Mouse (Mus musculus): ENCODE data around the gene 1810030O07Rik. TPM values are rescaled to one million over a fixed set of nuclear protein-coding genes. Genes with fewer than 3 reads are reported as not detected.

The 1810030O07Rik gene
- polyA plus RNA-seq (2012; ENCODE audit: insufficient read depth, low replicate concordance) = 1.2 TPM in 1 of 2 replicates, not detected in the other

DNA sequence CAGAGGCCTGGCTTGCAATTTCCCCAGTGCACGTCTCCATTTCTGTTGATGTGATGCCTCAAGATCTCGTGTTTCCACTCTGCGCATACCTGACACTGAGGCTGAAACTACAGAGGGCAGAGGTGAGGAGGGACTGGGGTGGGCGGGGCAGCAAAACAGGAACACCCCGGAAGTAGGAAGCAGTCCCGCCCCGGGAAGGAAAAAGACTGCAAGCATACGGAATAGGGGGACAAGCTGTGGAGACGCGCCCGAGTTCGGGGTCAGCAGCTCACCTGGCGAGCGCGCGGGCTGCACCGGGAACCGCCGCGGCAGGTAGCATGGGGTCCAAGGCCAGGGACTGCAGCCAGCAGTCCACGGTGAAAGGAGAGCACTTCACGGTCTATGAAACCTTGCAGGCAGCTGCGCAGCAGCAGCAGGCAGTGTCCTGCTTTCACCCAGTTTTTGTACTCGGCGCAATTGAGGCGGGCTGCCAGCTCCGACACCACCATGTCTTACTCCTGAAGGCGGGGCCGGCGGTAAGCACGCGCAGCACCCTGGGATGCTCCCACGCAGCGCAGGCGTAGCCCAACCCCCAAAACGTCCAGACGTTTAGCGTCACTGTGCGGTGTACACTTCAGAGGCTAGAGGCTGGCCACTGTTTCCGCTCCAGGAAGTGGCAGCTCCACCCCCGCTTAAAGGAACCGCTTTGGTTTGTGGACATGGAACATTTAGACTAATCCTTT lies at the start of gene 1810030O07Rik:
TSS of gene 1810030O07Rik (minus strand) at position 615 of the 722 bp plus-strand sequence.
- peaks cover 16% of the 10 kb centered on the region; the same call in 1 of the 2 replicates for H3K4me1 ChIP-seq
- H3K9me3 ChIP-seq = no peaks in the 10 kb centered on the region
- H3K4me3 ChIP-seq (replicated peaks) = peak within 1 kb of the TSS; percentile 96
- H3K36me3 ChIP-seq (replicated peaks; ENCODE audit: low read length) = peaks cover 31% of the 10 kb centered on the region
- TF ChIP-seq FLI1 (IDR thresholded peaks at IDR 0.05; ENCODE audit: low read length) (no peak), GATA1 (IDR thresholded peaks at IDR 0.05; ENCODE audit: borderline replicate concordance, low read length) (no peak)
- H3K27me3 ChIP-seq (replicated peaks) = peaks cover 8% of the 10 kb centered on the region

DNA sequence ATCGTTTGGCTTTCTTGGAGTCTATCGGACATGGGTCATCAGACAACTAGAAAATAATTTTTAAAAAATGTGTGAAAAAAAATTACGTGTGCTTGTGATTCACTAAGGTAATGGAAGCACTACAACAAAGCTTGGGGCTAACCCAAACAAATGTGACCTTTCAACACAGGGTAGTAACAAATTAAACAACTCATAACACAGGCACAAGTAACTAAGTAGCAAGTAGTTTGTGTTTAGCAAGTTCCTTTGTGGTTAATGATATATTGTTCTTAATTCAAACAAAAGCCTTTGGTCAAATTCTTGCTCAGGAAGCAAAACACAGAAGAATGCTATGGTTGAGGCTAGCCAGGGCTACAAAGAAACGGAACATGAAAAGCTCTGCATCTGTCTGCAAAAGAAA lies 42.6 kb upstream of the 1810030O07Rik start:
- H3K9me3 ChIP-seq = no peaks in the 10 kb centered on the region
- TF ChIP-seq FLI1 (IDR thresholded peaks at IDR 0.05; ENCODE audit: low read length) (no peak), GATA1 (IDR thresholded peaks at IDR 0.05; ENCODE audit: borderline replicate concordance, low read length) (no peak)
- peaks cover 69% of the 10 kb centered on the region for H3K36me3 ChIP-seq (replicated peaks; ENCODE audit: low read length)
- no peak overlapping the region for H3K4me3 ChIP-seq (replicated peaks)
- H3K4me1 ChIP-seq = no peaks in the 10 kb centered on the region
- peaks cover 1% of the 10 kb centered on the region for H3K27me3 ChIP-seq (replicated peaks)

DNA sequence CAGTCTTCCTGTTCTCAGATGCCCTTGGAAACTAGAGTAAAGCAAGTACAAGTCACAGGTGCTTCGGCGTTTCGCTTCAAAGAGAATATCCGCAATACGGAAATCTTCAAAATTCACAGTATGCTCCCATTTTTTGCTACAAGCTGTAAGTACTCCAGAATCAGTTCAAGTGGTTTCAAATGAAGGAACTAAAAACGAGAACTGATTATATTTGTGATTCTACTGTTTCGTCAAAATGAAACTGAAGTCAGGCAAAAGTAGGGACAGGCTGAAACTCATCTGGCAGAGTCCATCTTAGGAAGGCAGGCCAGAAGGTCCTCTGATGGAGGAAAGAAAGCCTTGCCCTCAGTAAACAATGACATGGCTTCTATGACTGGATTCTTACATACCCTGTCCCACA lies 40.3 kb upstream of the 1810030O07Rik start:
- TF ChIP-seq FLI1 (IDR thresholded peaks at IDR 0.05; ENCODE audit: low read length) = no peak
- no peak for TF ChIP-seq GATA1 (IDR thresholded peaks at IDR 0.05; ENCODE audit: borderline replicate concordance, low read length)
- Histone ChIP-seq H3K4me1 (no peaks in the 10 kb centered on the region), H3K27me3 (replicated peaks) (peaks cover 1% of the 10 kb centered on the region), H3K9me3 (no peaks in the 10 kb centered on the region), H3K36me3 (replicated peaks; ENCODE audit: low read length) (peaks cover 65% of the 10 kb centered on the region), H3K4me3 (replicated peaks) (no peak overlapping the region)

DNA sequence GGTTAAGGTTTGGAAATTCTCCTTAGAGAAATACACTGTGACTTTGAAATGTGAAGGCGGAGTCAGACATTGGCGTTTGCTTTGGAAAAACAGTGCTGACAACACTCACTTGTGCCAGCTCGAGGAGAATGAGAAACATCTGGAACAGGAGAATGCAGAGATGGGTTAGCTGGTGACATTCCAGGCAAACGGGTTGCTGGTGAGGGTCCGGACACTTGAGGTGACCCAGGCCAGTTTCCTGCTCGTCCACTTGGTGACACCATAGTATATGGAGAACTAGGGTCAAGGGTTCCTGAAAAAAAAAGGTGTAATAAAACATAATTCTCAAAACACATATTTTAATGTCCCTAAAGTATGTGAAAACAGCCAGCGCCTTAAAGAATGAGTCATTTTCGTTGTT lies 13.4 kb upstream of the 1810030O07Rik start:
- Histone ChIP-seq H3K36me3 (replicated peaks; ENCODE audit: low read length) (peaks cover 58% of the 10 kb centered on the region), H3K4me1 (no peaks in the 10 kb centered on the region), H3K27me3 (replicated peaks) (no peaks in the 10 kb centered on the region), H3K9me3 (no peaks in the 10 kb centered on the region), H3K4me3 (replicated peaks) (no peak overlapping the region)
- TF ChIP-seq FLI1 (IDR thresholded peaks at IDR 0.05; ENCODE audit: low read length) (no peak), GATA1 (IDR thresholded peaks at IDR 0.05; ENCODE audit: borderline replicate concordance, low read length) (no peak)

DNA sequence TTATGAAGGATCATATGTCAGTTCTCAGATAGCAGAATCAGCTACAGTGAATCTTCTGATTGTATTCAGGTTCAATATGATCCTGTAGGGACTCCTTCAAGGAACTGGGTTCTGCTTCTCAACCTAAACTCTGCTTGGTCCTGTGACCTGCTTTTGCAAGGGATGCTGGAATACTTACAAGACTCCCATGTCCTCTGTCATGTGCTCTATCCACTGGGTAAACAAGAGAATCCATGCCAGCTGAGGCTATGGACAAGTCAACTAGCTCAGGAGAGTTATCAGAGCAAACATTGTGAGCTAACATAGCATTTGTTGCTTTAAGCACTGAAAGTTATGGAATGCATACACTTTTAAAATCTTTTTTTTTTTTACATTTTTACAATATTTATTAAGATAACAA lies 12.6 kb upstream of the 1810030O07Rik start:
- Histone ChIP-seq H3K27me3 (replicated peaks) (no peaks in the 10 kb centered on the region), H3K36me3 (replicated peaks; ENCODE audit: low read length) (peaks cover 58% of the 10 kb centered on the region), H3K4me1 (no peaks in the 10 kb centered on the region), H3K4me3 (replicated peaks) (no peak overlapping the region), H3K9me3 (no peaks in the 10 kb centered on the region)
- TF ChIP-seq GATA1 (IDR thresholded peaks at IDR 0.05; ENCODE audit: borderline replicate concordance, low read length) (no peak), FLI1 (IDR thresholded peaks at IDR 0.05; ENCODE audit: low read length) (no peak)

DNA sequence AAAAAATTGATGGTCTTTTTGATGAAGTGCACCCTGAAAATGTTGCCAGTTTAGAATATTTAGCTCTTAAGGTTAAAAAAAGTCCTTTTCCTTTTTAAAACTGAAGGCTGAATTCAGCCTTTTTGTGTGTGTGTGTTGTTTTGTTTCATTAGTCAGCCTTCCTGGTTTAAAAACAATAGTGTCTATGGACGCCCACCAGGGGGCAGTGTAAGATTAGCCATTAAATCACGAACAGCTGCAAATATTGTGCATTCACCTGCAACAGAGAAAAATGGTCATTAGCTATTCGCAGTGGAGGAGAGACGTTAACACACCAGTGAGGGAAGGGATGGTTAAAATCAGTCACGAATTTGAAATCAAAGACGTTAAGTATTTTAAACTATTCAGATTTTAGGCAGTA lies 3.9 kb upstream of the 1810030O07Rik start:
- no peak for TF ChIP-seq GATA1 (IDR thresholded peaks at IDR 0.05; ENCODE audit: borderline replicate concordance, low read length)
- no peak for TF ChIP-seq FLI1 (IDR thresholded peaks at IDR 0.05; ENCODE audit: low read length)
- Histone ChIP-seq H3K36me3 (replicated peaks; ENCODE audit: low read length) (peaks cover 32% of the 10 kb centered on the region), H3K27me3 (replicated peaks) (peaks cover 6% of the 10 kb centered on the region), H3K4me3 (replicated peaks) (no peak overlapping the region), H3K9me3 (no peaks in the 10 kb centered on the region), H3K4me1 (peaks cover 13% of the 10 kb centered on the region; the same call in 1 of the 2 replicates)

DNA sequence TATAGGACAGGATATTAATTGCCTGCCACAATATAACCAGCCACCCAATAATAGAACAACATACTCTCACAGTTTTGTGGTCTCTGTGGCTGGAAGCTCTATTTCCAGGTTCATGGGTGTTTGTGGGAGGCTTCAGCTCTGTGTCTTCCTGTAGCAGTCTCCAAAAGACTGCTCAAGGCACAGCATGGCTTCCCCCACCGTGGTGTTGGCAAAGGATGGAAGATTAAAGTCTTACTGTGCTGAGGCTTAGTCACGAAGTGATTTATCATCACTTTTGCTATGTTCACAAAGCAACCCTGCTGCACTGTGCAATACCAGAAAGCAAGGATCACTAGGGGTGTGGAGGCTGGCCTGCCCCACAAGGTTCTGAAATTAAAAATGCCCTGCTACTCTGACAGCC lies 19.6 kb downstream of the 1810030O07Rik start:
- peaks cover 3% of the 10 kb centered on the region for H3K27me3 ChIP-seq (replicated peaks)
- H3K36me3 ChIP-seq (replicated peaks; ENCODE audit: low read length) = peaks cover 65% of the 10 kb centered on the region
- no peak overlapping the region for H3K4me3 ChIP-seq (replicated peaks)
- no peaks in the 10 kb centered on the region for H3K4me1 ChIP-seq
- H3K9me3 ChIP-seq = peaks cover 2% of the 10 kb centered on the region; the same call in 1 of the 2 replicates
- TF ChIP-seq FLI1 (IDR thresholded peaks at IDR 0.05; ENCODE audit: low read length) (no peak), GATA1 (IDR thresholded peaks at IDR 0.05; ENCODE audit: borderline replicate concordance, low read length) (no peak)

DNA sequence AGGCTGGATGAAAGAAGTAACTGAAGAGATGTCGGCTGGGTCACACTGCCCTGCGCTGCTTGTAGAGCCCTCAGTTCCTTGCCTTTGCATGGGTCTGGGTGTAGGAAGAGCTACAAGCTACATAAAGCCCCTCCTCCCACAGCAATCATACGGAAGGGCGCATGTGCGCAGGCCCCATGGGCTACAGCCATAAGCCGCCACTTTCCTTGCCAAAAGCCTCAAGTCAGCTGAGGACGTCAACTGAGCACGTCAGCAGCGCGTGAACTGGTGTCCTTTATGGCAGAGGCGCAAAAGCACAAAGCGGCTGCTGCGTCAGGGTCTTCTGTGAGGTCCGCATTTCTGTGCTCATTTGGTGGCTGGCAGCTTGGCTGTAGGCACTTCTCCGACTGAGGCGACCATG lies 21.6 kb downstream of the 1810030O07Rik start:
- Histone ChIP-seq H3K27me3 (replicated peaks) (peaks cover 3% of the 10 kb centered on the region), H3K9me3 (peaks cover 2% of the 10 kb centered on the region; the same call in 1 of the 2 replicates), H3K4me3 (replicated peaks) (no peak overlapping the region), H3K4me1 (no peaks in the 10 kb centered on the region), H3K36me3 (replicated peaks; ENCODE audit: low read length) (peaks cover 47% of the 10 kb centered on the region)
- TF ChIP-seq GATA1 (IDR thresholded peaks at IDR 0.05; ENCODE audit: borderline replicate concordance, low read length) (no peak), FLI1 (IDR thresholded peaks at IDR 0.05; ENCODE audit: low read length) (no peak)

DNA sequence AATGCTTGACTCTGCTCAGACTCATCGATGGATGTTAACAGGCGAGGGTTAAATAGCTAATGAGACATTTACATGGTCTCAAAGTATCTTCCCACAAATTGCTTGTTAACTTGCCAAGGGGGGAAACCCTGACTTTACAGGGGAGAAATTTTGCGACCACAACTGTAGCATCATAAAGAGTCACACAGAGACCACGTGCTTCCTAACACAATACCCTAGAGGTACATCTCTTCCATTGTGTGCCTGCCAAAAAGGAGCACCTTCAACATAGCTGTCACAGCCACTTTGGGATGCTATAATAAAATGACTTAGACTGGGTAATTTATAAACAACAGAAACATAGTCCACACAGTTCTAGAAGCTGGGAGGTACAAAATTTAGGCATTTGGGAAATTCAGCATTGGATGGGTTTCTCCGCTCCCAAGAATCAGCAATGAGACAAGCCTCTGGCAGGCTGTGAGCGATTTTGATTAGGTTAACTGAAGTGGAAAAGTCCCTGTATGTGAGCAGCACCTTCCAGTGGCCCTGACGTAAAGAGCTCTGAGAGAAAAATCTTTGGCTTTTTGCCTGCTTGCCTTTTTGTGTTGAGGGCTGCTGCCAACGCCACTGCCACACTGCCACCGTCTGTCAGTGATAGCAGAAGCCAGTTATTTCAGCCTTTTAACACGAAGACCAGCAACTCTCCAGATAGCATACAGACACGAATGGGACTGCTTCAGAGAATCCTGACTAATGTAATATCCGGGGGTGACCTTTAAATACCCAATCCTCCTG lies 27.8 kb downstream of the 1810030O07Rik start:
- no peaks in the 10 kb centered on the region for H3K9me3 ChIP-seq
- peaks cover 3% of the 10 kb centered on the region for H3K36me3 ChIP-seq (replicated peaks; ENCODE audit: low read length)
- H3K4me1 ChIP-seq = no peaks in the 10 kb centered on the region
- no peak overlapping the region for H3K4me3 ChIP-seq (replicated peaks)
- TF ChIP-seq GATA1 (IDR thresholded peaks at IDR 0.05; ENCODE audit: borderline replicate concordance, low read length) = no peak
- no peak for TF ChIP-seq FLI1 (IDR thresholded peaks at IDR 0.05; ENCODE audit: low read length)
- H3K27me3 ChIP-seq (replicated peaks) = peaks cover 5% of the 10 kb centered on the region

DNA sequence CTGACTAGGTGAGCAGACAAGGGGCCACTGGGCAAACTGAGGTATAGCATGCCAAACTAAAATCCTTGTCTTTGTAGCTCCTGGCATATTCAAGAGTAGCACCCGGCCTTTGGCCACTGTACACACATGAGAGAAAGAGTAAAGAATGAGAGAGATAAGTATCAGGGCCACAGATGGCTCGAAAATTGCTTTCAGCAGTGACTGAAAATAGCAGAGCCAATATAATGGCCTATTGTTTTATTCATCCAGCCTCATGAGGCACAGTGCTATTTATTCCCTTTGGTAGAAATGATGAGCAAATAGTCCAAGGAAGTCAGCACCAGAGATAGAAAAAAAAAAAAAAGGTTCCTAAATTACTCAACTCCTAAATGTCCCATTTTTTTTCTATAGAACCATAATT lies 28.5 kb downstream of the 1810030O07Rik start:
- TF ChIP-seq GATA1 (IDR thresholded peaks at IDR 0.05; ENCODE audit: borderline replicate concordance, low read length) (no peak), FLI1 (IDR thresholded peaks at IDR 0.05; ENCODE audit: low read length) (no peak)
- no peaks in the 10 kb centered on the region for H3K9me3 ChIP-seq
- H3K4me3 ChIP-seq (replicated peaks) = no peak overlapping the region
- peaks cover 5% of the 10 kb centered on the region for H3K27me3 ChIP-seq (replicated peaks)
- H3K36me3 ChIP-seq (replicated peaks; ENCODE audit: low read length) = peaks cover 1% of the 10 kb centered on the region
- no peaks in the 10 kb centered on the region for H3K4me1 ChIP-seq
